Mouse (Mus musculus) midbrain, embryonic 15.5 days (tissue): ENCODE results near the gene Col16a1. TPM values are rescaled to one million over a fixed set of nuclear protein-coding genes. Genes with fewer than 3 reads are reported as not detected.

Source experiments
- ATAC-seq: fragments of 200-750 bp; cut with Nextera tagmentation; replicated peaks from 2 replicates; pipeline ENCODE4 v1.8.0; 2017; ENCODE audit warnings: moderate TSS enrichment
- H3K27ac ChIP-seq: fragments of 300-500 bp; sonication (generic); 2 replicates; pipeline ENCODE4 v1.5.1; 2015; ENCODE audit warnings: mild to moderate bottlenecking, inconsistent platforms
- H3K27me3 ChIP-seq: fragments of 300-500 bp; sonication (generic); replicated peaks from 2 replicates; pipeline ENCODE4 v1.6.1; 2015; ENCODE audit warnings: inconsistent platforms
- H3K36me3 ChIP-seq: fragments of 300-500 bp; sonication (generic); replicated peaks from 2 replicates; pipeline ENCODE4 v1.6.1; 2015; ENCODE audit warnings: inconsistent platforms
- H3K4me1 ChIP-seq: fragments of 300-500 bp; sonication (generic); 2 replicates; pipeline ENCODE4 v1.6.1; 2015; ENCODE audit warnings: inconsistent platforms
- H3K4me2 ChIP-seq: fragments of 300-500 bp; sonication (generic); 2 replicates; pipeline ENCODE4 v1.6.1; 2015; ENCODE audit warnings: inconsistent platforms, mild to moderate bottlenecking, moderate library complexity
- H3K4me3 ChIP-seq: fragments of 300-500 bp; sonication (generic); 2 replicates; pipeline ENCODE4 v1.5.1; 2015; ENCODE audit warnings: mild to moderate bottlenecking, inconsistent platforms
- H3K9ac ChIP-seq: fragments of 300-500 bp; sonication (generic); 2 replicates; pipeline ENCODE4 v1.6.1; 2015; ENCODE audit warnings: mild to moderate bottlenecking, inconsistent platforms
- H3K9me3 ChIP-seq: fragments of 300-500 bp; sonication (generic); 2 replicates; pipeline ENCODE4 v1.6.1; 2016; ENCODE audit warnings: inconsistent platforms
- WGBS: fragments of 180-500 bp; shearing (Covaris S2); methylation state at CpG from one replicate; pipeline ENCODE4 v1.1.7; 2015; ENCODE audit warnings: mixed read lengths; 5-methylcytosine and 5-hydroxymethylcytosine counted together
- polyA plus RNA-seq: library from polyadenylated mRNA; unstranded; fragments of >200 nt; fragmentation: Nextera tagmentation; extraction: Ambion mirVana; gene quantifications from 2 replicates; pipeline ENCODE4 v1.2.1, GENCODE M21; 2015

Col16a1 gene
- 7.8 and 12.9 TPM in 2 replicates for polyA plus RNA-seq

DNA sequence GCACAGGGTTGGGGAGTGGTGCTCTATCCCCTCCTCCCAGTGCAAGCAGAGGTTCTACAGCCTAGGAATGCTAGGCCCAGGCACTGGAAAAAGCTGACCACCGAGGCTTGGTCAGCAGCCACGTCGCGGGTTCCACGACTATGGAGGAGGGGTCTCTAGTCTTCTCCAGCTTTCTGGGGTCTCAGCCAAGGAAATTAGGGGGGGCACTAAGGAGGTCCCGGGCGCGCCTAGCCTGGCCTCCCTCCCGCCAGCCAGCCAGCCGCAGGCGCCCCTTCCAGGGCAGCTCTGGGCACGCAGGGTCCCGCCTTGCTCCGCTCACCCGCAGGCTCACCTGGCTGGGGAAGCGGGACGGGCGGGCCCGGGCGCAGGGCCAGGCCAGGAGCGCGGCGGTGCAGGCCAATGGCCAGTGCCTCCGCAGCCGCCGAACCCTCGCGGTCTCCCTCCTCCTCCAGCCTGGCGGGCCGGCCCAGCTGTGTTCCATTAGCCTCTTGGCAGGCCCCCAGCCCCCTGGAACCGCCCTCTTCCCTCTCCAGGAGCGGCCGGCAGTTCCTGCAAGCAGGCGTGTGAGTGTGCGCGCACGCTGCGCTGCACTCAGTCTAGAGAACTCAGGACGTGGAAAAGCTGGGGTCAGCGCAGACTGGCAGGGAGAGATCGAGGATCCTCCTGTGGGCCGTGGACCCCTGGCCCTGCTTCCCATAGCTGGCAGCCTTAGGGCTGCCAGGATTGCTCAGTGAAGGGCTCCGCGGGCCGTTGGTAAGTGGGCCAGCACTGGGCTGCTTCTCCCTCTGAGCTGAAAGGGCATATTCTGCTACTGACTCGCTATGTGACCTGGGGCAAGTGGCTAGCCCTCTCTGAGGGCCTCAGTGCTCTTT lies at the start of gene Col16a1:
Gene Col16a1 (plus strand): TSS at position 510 of the 872 bp plus-strand sequence.
- H3K9ac ChIP-seq: peak within 1 kb of the TSS; percentile 35
- no peaks in the 10 kb centered on the region for H3K36me3 ChIP-seq
- H3K4me1 ChIP-seq: peaks cover 23% of the 10 kb centered on the region
- H3K4me2 ChIP-seq: peak within 1 kb of the TSS; percentile 59
- H3K4me3 ChIP-seq: peak within 1 kb of the TSS; percentile 36
- peak within 1 kb of the TSS; percentile 35; the same call in 1 of the 2 replicates for H3K27ac ChIP-seq
- no peaks in the 10 kb centered on the region for H3K9me3 ChIP-seq
- under 1% methylated on average over 41 of the region's 46 CpGs for WGBS
- peak; percentile 67 for ATAC-seq
- no peaks in the 10 kb centered on the region for H3K27me3 ChIP-seq

DNA sequence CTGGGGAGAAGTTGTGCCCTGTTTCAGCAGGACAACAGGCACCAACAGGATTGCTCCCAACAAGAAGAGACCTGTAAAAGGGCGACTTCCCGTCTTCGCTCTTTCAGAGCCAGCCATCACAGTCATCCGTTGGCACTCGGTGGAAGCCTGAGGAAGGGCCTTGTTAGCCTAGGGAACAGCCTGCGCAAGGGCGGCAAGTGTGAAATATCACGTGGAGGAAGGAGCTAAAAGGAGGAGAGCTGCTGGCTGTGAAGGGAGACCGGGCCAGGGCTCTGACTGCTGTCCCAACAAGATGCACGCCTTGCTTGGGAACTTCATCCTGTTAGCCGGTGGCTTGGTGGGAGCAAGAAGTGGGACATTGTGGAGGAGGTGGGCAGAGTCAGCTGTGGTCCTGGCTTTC lies 49.5 kb upstream of the Col16a1 start:
- Histone ChIP-seq H3K27ac (no peak overlapping the region), H3K4me1 (peaks cover 36% of the 10 kb centered on the region), H3K36me3 (0 out of 2 replicates have a peak, but pooled peaks cover 5% of the 10 kb centered on the region), H3K27me3 (no peaks in the 10 kb centered on the region), H3K9ac (no peak overlapping the region), H3K9me3 (no peaks in the 10 kb centered on the region), H3K4me2 (no peak overlapping the region), H3K4me3 (no peak overlapping the region)
- no peak for ATAC-seq
- 75% methylated on average over 11 of the region's 11 CpGs for WGBS

DNA sequence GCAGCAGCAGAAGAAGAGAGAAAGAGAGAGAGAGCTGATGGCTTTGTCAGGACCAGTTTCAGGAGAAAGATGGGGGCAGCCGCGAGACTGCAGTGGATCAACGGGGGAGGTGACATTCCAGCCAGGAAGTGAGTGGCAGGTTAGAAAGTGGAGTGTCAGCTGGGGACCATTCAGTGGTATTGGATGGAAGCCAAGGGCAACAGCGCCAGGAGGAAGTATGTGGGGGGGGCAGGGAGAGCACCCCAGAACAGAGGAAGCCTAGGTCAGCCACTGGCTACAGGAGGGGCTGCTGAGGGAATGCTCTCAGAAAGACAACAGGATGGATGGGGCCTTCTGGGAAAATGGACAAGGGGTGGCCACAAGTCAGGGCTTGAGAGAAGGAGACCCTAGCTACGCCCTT lies 45.9 kb upstream of the Col16a1 start:
- H3K27me3 ChIP-seq: no peaks in the 10 kb centered on the region
- H3K9me3 ChIP-seq: no peaks in the 10 kb centered on the region
- WGBS: 31% methylated on average over 5 of the region's 5 CpGs
- peaks cover 19% of the 10 kb centered on the region for H3K4me1 ChIP-seq
- no peaks in the 10 kb centered on the region for H3K36me3 ChIP-seq
- H3K27ac ChIP-seq: peak overlapping the region; percentile 45; the same call in 1 of the 2 replicates
- no peak overlapping the region for H3K9ac ChIP-seq
- H3K4me3 ChIP-seq: no peak overlapping the region
- no peak; the same call in 1 of the 2 replicates for ATAC-seq
- H3K4me2 ChIP-seq: no peak overlapping the region

DNA sequence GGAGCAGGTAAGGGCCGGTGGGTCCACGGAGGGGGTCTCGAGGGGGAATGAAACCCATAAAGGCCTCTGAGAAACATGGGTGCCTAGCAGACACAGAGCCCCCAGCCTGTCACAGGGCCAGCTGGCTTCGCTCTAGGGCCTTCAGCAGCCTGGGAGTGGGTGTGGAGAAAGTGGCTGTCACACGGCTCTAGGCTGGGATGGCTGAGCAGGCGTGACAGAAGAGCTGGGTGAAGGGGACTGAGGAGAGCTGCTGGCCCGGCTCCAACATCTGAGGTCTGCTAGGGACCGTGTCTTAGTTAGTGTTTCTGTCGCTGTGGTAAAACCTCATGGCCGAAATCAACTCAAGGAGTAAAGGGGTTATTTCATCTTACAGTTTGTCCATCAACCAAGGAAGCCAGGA lies 45.5 kb upstream of the Col16a1 start:
- Histone ChIP-seq H3K27me3 (no peaks in the 10 kb centered on the region), H3K9ac (no peak overlapping the region), H3K4me1 (peaks cover 21% of the 10 kb centered on the region), H3K4me2 (no peak overlapping the region), H3K27ac (peak overlapping the region; percentile 45; the same call in 1 of the 2 replicates), H3K4me3 (no peak overlapping the region), H3K36me3 (no peaks in the 10 kb centered on the region), H3K9me3 (no peaks in the 10 kb centered on the region)
- WGBS: 73% methylated on average over 10 of the region's 10 CpGs
- ATAC-seq: peak; percentile 43; the same call in 1 of the 2 replicates

DNA sequence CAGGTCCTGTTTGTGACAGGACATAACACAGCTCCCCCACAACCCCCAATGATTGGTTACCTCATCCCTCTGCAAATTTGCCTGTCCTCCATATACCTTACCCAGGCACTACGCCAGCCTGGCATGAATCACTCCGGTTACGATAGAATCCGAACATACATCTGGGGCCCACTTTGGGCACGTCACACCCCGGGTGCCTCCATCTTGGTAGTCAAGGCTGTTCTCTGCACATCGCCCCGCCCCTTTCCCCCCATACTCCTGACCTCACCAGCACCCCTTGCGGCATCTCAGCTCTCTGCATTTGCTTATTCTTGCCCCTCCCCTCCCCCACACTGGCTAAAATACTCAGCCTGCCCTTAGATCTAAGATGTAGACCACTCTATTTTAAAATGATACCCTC lies 42.0 kb upstream of the Col16a1 start:
- no peak for ATAC-seq
- H3K9me3 ChIP-seq: no peaks in the 10 kb centered on the region
- no peak overlapping the region for H3K4me2 ChIP-seq
- H3K36me3 ChIP-seq: peaks cover 9% of the 10 kb centered on the region; the same call in 1 of the 2 replicates
- H3K27ac ChIP-seq: no peak overlapping the region
- H3K27me3 ChIP-seq: no peaks in the 10 kb centered on the region
- peaks cover 19% of the 10 kb centered on the region for H3K4me1 ChIP-seq
- H3K9ac ChIP-seq: no peak overlapping the region
- H3K4me3 ChIP-seq: no peak overlapping the region
- 74% methylated on average over 9 of the region's 9 CpGs for WGBS

DNA sequence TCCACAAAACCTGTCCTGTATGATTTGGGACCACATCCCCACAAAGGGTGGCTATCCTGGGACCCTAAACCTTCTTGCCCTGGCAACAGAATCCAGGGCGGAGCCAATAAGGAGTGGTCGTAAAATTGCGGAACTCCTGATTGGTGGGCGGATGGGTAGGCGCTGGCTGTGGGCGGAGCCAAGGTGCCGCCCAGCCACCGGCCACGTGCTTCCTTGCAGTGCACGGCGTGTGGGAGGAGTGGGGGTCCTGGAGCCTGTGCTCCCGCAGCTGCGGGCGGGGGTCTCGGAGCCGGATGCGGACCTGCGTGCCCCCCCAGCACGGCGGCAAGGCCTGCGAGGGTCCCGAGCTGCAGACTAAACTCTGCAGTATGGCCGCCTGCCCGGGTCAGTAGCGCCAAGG lies 41.1 kb upstream of the Col16a1 start:
- Histone ChIP-seq H3K9me3 (no peaks in the 10 kb centered on the region), H3K4me3 (no peak overlapping the region), H3K27ac (no peak overlapping the region), H3K36me3 (peaks cover 16% of the 10 kb centered on the region; the same call in 1 of the 2 replicates), H3K27me3 (no peaks in the 10 kb centered on the region), H3K9ac (no peak overlapping the region), H3K4me2 (peak overlapping the region; percentile 33), H3K4me1 (peaks cover 12% of the 10 kb centered on the region)
- ATAC-seq: no peak
- 22% methylated on average over 25 of the region's 25 CpGs for WGBS

DNA sequence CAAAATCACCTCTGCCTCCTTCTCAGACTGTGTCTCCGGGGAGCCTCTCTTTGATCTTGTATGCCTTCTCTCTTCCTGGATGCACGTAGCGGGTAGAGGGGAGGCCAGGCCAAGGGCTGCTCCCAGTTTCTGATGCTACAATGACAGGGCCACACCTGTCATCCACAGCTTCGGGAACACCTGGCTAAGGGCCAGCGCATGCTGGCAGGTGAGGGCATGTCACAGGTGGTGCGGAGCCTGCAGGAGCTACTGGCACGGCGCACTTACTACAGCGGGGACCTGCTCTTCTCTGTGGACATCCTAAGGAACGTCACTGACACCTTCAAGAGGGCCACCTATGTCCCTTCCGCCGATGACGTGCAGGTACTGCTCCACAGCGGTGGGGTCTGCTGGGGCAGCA lies 38.6 kb upstream of the Col16a1 start:
- Histone ChIP-seq H3K36me3 (peaks cover 27% of the 10 kb centered on the region; the same call in 1 of the 2 replicates), H3K4me1 (peaks cover 5% of the 10 kb centered on the region), H3K27ac (no peak overlapping the region), H3K9me3 (no peaks in the 10 kb centered on the region), H3K4me3 (no peak overlapping the region), H3K27me3 (no peaks in the 10 kb centered on the region), H3K4me2 (no peak overlapping the region), H3K9ac (no peak overlapping the region)
- ATAC-seq: no peak
- WGBS: 79% methylated on average over 14 of the region's 14 CpGs

DNA sequence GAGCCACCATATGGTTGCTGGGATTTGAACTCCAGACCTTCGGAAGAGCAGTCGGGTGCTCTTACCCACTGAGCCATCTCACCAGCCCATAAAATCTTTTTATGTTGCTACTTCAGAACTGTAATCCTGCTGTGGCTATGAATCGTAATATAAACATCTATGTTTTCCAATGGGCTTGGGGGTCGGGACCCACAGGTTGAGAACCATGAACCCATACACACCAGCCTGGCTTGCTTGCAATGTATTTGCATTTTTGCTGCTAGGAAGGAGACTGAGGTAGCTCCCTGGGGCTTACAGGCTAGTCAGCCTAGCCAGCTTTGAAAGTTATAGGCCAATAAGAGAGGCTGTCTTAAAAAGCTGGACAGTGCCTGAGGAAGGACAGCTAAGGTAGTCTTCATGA lies 36.9 kb upstream of the Col16a1 start:
- WGBS: 89% methylated on average over 4 of the region's 4 CpGs
- no peaks in the 10 kb centered on the region for H3K9me3 ChIP-seq
- peaks cover 5% of the 10 kb centered on the region for H3K4me1 ChIP-seq
- no peak overlapping the region for H3K27ac ChIP-seq
- H3K4me2 ChIP-seq: no peak overlapping the region
- H3K4me3 ChIP-seq: no peak overlapping the region
- no peak overlapping the region for H3K9ac ChIP-seq
- H3K27me3 ChIP-seq: no peaks in the 10 kb centered on the region
- no peak for ATAC-seq
- H3K36me3 ChIP-seq: peaks cover 27% of the 10 kb centered on the region; the same call in 1 of the 2 replicates

DNA sequence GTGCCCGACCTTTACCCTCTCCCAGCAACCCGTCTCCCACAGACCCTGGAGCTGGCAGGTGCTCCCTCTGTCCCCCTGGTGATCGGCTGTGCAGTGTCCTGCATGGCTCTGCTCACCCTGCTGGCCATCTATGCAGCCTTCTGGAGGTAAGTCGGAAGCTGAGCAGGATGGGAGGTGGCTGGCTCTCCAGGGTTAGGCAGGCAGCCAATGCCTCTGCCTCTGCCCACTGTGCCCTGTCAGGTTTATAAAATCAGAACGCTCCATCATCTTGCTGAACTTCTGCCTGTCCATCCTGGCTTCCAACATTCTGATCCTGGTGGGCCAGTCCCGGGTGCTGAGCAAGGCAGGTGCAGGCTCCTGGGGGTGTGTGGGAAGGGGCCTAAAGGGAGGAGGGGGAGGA lies 35.4 kb upstream of the Col16a1 start:
- H3K9me3 ChIP-seq: no peaks in the 10 kb centered on the region
- H3K27me3 ChIP-seq: no peaks in the 10 kb centered on the region
- no peak overlapping the region for H3K4me2 ChIP-seq
- 88% methylated on average over 6 of the region's 6 CpGs for WGBS
- no peak overlapping the region for H3K27ac ChIP-seq
- peaks cover 27% of the 10 kb centered on the region; the same call in 1 of the 2 replicates for H3K36me3 ChIP-seq
- H3K4me1 ChIP-seq: no peaks in the 10 kb centered on the region; the same call in 1 of the 2 replicates
- no peak overlapping the region for H3K4me3 ChIP-seq
- ATAC-seq: no peak
- no peak overlapping the region for H3K9ac ChIP-seq

DNA sequence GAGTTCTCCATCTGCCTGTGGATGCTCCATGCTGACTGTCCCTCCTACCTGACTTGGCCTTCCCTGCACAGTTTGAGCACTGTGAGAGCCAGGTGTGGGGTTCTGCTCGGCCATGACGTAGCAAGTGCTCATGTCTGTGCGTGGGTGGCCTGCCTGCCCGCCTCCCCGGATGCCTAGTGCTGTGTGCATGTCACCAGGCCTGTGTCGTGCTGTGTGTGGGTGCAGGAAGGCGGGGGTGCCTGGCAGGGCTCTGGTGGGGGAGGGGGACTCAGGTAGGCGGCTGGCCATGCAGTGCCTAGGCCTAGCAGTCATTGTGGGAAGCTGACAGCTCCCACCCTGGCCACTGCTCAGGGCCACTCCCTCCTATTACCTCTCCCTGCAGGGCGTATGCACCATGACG lies 34.5 kb upstream of the Col16a1 start:
- no peaks in the 10 kb centered on the region for H3K9me3 ChIP-seq
- H3K4me3 ChIP-seq: no peak overlapping the region
- H3K27ac ChIP-seq: no peak overlapping the region
- 78% methylated on average over 10 of the region's 10 CpGs for WGBS
- no peaks in the 10 kb centered on the region for H3K27me3 ChIP-seq
- no peak for ATAC-seq
- H3K4me2 ChIP-seq: no peak overlapping the region
- H3K36me3 ChIP-seq: peaks cover 26% of the 10 kb centered on the region; the same call in 1 of the 2 replicates
- H3K4me1 ChIP-seq: no peaks in the 10 kb centered on the region; the same call in 1 of the 2 replicates
- H3K9ac ChIP-seq: no peak overlapping the region

DNA sequence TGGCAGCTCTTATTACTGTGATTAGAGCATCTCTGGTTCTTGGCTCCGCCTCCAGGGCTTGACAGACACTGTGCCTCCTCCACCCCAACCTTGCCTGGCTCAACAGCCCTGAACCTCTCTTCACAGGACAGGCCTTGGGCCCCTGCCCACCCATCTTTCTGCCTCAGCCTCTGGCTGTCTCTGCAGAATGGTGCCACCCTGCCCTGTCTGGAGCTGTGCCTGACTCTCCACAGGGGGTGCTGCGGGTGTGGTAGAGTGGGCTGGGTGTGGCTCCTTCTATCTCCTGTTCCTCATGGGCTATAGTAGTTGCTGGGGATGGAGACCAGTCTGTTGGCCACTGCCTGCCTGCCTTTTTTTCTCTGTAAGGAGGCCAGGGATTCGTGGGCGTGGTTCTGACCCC lies 31.6 kb upstream of the Col16a1 start:
- H3K4me3 ChIP-seq: no peak overlapping the region
- 74% methylated on average over 4 of the region's 4 CpGs for WGBS
- no peak overlapping the region for H3K4me2 ChIP-seq
- no peak overlapping the region for H3K9ac ChIP-seq
- H3K36me3 ChIP-seq: peaks cover 21% of the 10 kb centered on the region; the same call in 1 of the 2 replicates
- H3K4me1 ChIP-seq: no peaks in the 10 kb centered on the region; the same call in 1 of the 2 replicates
- H3K27ac ChIP-seq: no peak overlapping the region
- no peak for ATAC-seq
- H3K9me3 ChIP-seq: no peaks in the 10 kb centered on the region
- no peaks in the 10 kb centered on the region for H3K27me3 ChIP-seq

DNA sequence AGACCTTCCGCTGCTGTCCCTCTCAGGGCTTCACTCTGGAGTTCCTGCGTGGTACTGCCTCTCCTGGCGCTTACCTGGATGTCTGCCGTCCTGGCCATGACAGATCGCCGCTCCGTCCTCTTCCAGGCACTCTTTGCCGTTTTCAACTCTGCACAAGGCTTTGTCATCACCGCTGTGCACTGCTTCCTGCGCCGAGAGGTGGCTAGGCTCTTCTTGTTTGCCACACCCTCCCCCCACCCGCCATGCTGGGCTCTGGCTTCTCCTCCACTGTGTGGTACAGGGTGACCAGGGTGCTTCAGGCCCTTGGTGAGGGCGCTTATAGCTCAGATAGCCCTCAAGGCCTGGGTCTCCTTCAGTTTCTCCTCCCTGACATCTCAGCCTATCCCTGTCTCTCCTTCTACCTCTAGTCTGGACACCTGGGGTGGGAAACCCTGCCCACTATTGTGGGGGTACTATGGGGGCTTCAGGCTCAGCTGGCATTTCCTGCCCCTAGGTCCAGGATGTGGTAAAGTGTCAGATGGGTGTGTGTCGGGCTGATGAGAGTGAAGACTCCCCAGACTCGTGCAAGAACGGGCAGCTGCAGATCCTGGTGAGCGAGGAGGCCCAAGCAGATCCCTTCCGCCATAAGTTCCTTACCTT lies 30.5 kb upstream of the Col16a1 start:
- Histone ChIP-seq H3K27ac (no peak overlapping the region), H3K9ac (no peak overlapping the region), H3K4me2 (no peak overlapping the region), H3K9me3 (no peaks in the 10 kb centered on the region), H3K4me1 (no peaks in the 10 kb centered on the region; the same call in 1 of the 2 replicates), H3K4me3 (no peak overlapping the region), H3K27me3 (no peaks in the 10 kb centered on the region), H3K36me3 (peaks cover 12% of the 10 kb centered on the region; the same call in 1 of the 2 replicates)
- no peak for ATAC-seq
- WGBS: 83% methylated on average over 18 of the region's 18 CpGs
